13 mouse cellular contexts compared by ENCODE assay signal in the genomic region with DNA sequence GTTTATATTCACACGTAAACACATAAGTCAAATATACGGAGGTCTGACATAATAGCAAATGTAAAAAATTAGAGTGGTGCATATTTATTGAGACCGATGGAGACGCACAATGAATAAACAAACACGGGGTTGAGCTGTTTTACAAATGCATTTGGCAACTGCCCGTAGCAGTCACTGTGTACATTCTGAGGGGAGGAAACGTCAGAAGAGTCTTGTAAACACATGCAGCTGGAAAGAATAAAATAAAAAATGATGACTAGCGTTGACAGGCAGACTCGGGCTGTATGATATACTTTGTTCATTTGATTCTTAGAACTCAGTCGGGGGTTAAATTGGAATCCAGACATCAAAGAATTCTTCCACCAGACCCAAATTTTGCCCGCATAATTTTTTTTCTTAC. TPM values are rescaled to one million over a fixed set of nuclear protein-coding genes. Genes with fewer than 3 reads are reported as not detected.
A peak's percentile ranks its signal among the peaks of the same experiment; 100 is the strongest.
DNase-seq lines count a peak whose midpoint lies in the region; ATAC-seq lines count a peak whose summit lies in the region.
"Had no signal": no experiment of that assay in that cellular context is flagged by ENCODE, and none has a peak within 500 bp of the region (broad histone marks: within the 10 kb centered on the region; RNA-seq: fewer than 3 reads in every experiment).

No protein-coding gene starts in this region.

- no peak for ATAC-seq in hindbrain, embryonic 14.5 days (ENCODE audit: low FRiP score)
- no peak for ATAC-seq in midbrain, embryonic 13.5 days
- ATAC-seq in midbrain, embryonic 11.5 days (ENCODE audit: low FRiP score), result no peak
- no peak for ATAC-seq in midbrain, embryonic 14.5 days (ENCODE audit: low FRiP score, low TSS enrichment)

- WGBS in hindbrain, embryonic 14.5 days, result 54% methylated on average over 11 of the region's 11 CpGs
- WGBS in hindbrain, embryonic 10.5 days, result 72% methylated on average over 11 of the region's 11 CpGs
- WGBS in midbrain, embryonic 13.5 days, result 55% methylated on average over 11 of the region's 11 CpGs
- WGBS in midbrain, embryonic 11.5 days, result 72% methylated on average over 11 of the region's 11 CpGs
- WGBS in midbrain, embryonic 14.5 days, result 53% methylated on average over 11 of the region's 11 CpGs
- WGBS in heart, embryonic 10.5 days, result 78% methylated on average over 11 of the region's 11 CpGs

- peaks cover 22% of the 10 kb centered on the region; the same call in 1 of the 2 replicates for H3K4me1 ChIP-seq in hindbrain, embryonic 14.5 days (replicated peaks; ENCODE audit: control insufficient read depth, insufficient read depth, low read length)
- peaks cover 6% of the 10 kb centered on the region for H3K4me1 ChIP-seq in hindbrain, embryonic 10.5 days (replicated peaks)
- H3K4me1 ChIP-seq in midbrain, embryonic 13.5 days (replicated peaks), result peaks cover 37% of the 10 kb centered on the region
- H3K4me1 ChIP-seq in midbrain, embryonic 11.5 days (ENCODE audit: control insufficient read depth, insufficient read depth, low read length), result peaks cover 7% of the 10 kb centered on the region; the same call in 1 of the 2 replicates
- peaks cover 15% of the 10 kb centered on the region for H3K4me1 ChIP-seq in midbrain, embryonic 14.5 days (ENCODE audit: control insufficient read depth, insufficient read depth, low read length)
- H3K4me1 ChIP-seq in heart, embryonic 10.5 days, result 0 out of 2 replicates have a peak, but pooled peaks cover 3% of the 10 kb centered on the region
- H3K4me1 ChIP-seq: heart, embryonic 12.5 days had no signal

- no peaks in the 10 kb centered on the region for H3K9me3 ChIP-seq in hindbrain, embryonic 14.5 days (ENCODE audit: control insufficient read depth, low read length)
- no peaks in the 10 kb centered on the region for H3K9me3 ChIP-seq in hindbrain, embryonic 10.5 days
- H3K9me3 ChIP-seq in midbrain, embryonic 13.5 days, result no peaks in the 10 kb centered on the region
- no peaks in the 10 kb centered on the region for H3K9me3 ChIP-seq in midbrain, embryonic 11.5 days (ENCODE audit: control insufficient read depth, low read length)
- no peaks in the 10 kb centered on the region for H3K9me3 ChIP-seq in midbrain, embryonic 14.5 days (ENCODE audit: control insufficient read depth, low read length)
- no peaks in the 10 kb centered on the region for H3K9me3 ChIP-seq in heart, embryonic 10.5 days
- H3K9me3 ChIP-seq: heart, embryonic 12.5 days; hindbrain, embryonic 15.5 days had no signal

- H3K36me3 ChIP-seq in hindbrain, embryonic 14.5 days (replicated peaks; ENCODE audit: control insufficient read depth, insufficient read depth), result no peaks in the 10 kb centered on the region
- H3K36me3 ChIP-seq in hindbrain, embryonic 10.5 days, result no peaks in the 10 kb centered on the region
- H3K36me3 ChIP-seq in midbrain, embryonic 13.5 days, result no peaks in the 10 kb centered on the region
- no peaks in the 10 kb centered on the region for H3K36me3 ChIP-seq in midbrain, embryonic 11.5 days (ENCODE audit: control insufficient read depth, insufficient read depth, low read length)
- H3K36me3 ChIP-seq in midbrain, embryonic 14.5 days (ENCODE audit: control insufficient read depth, insufficient read depth, low read length), result no peaks in the 10 kb centered on the region
- no peaks in the 10 kb centered on the region for H3K36me3 ChIP-seq in heart, embryonic 10.5 days
- H3K36me3 ChIP-seq: G1E; heart, embryonic 12.5 days; hindbrain, embryonic 15.5 days had no signal

- no peak for DNase-seq in hindbrain, embryonic 14.5 days (ENCODE audit: low spot score)
- no peak for DNase-seq in hindbrain, embryonic 10.5 days (ENCODE audit: low spot score)
- no peak for DNase-seq in midbrain, embryonic 11.5 days (ENCODE audit: low spot score, missing footprints)
- DNase-seq in midbrain, embryonic 14.5 days, result peak; percentile 53
- no peak for DNase-seq in heart, embryonic 10.5 days (ENCODE audit: low spot score)
- no peak for DNase-seq in left cerebral cortex, adult 18-20 months (ENCODE audit: low spot score in 2 of 2)
- DNase-seq: cerebellum, adult 11 months; gastrocnemius, adult 2 months had no signal

- H3K27me3 ChIP-seq in hindbrain, embryonic 14.5 days (ENCODE audit: control insufficient read depth, insufficient read depth, low read length), result no peaks in the 10 kb centered on the region; the same call in 1 of the 2 replicates
- H3K27me3 ChIP-seq in hindbrain, embryonic 10.5 days (ENCODE audit: insufficient read depth, poor library complexity, severe bottlenecking), result no peaks in the 10 kb centered on the region
- no peaks in the 10 kb centered on the region for H3K27me3 ChIP-seq in midbrain, embryonic 13.5 days
- H3K27me3 ChIP-seq in midbrain, embryonic 11.5 days (ENCODE audit: control insufficient read depth, insufficient read depth, low read length), result no peaks in the 10 kb centered on the region
- H3K27me3 ChIP-seq in midbrain, embryonic 14.5 days (ENCODE audit: control insufficient read depth, insufficient read depth, low read length), result no peaks in the 10 kb centered on the region
- H3K27me3 ChIP-seq in heart, embryonic 10.5 days (ENCODE audit: insufficient read depth, poor library complexity, severe bottlenecking), result no peaks in the 10 kb centered on the region
- H3K27me3 ChIP-seq: heart, embryonic 12.5 days; hindbrain, embryonic 15.5 days had no signal

- H3K9ac ChIP-seq in hindbrain, embryonic 14.5 days, result peak overlapping the region; percentile 35; the same call in 1 of the 2 replicates
- H3K9ac ChIP-seq in midbrain, embryonic 13.5 days (replicated peaks), result 0 out of 2 replicates have a peak overlapping the region, but pooled peaks have one; percentile 10
- H3K9ac ChIP-seq in midbrain, embryonic 11.5 days (ENCODE audit: low read length), result no peak overlapping the region
- H3K9ac ChIP-seq in midbrain, embryonic 14.5 days (replicated peaks; ENCODE audit: low read length), result no peak overlapping the region
- H3K9ac ChIP-seq: heart, embryonic 12.5 days; hindbrain, embryonic 15.5 days; liver, embryonic 14.5 days had no signal

- peak overlapping the region; percentile 72 for H3K27ac ChIP-seq in hindbrain, embryonic 14.5 days
- no peak overlapping the region for H3K27ac ChIP-seq in hindbrain, embryonic 10.5 days
- peak overlapping the region; percentile 67 for H3K27ac ChIP-seq in midbrain, embryonic 13.5 days
- H3K27ac ChIP-seq in midbrain, embryonic 11.5 days (ENCODE audit: low read depth, low read length), result no peak overlapping the region
- peak overlapping the region; percentile 70 for H3K27ac ChIP-seq in midbrain, embryonic 14.5 days (replicated peaks; ENCODE audit: low read depth, low read length)
- H3K27ac ChIP-seq in heart, embryonic 10.5 days, result no peak overlapping the region
- H3K27ac ChIP-seq: gastrocnemius, adult 2 months; liver, embryonic 14.5 days had no signal

- no peak overlapping the region for H3K4me3 ChIP-seq in hindbrain, embryonic 14.5 days (replicated peaks; ENCODE audit: low read length)
- no peak overlapping the region for H3K4me3 ChIP-seq in hindbrain, embryonic 10.5 days
- H3K4me3 ChIP-seq in midbrain, embryonic 13.5 days (replicated peaks), result no peak overlapping the region
- no peak overlapping the region for H3K4me3 ChIP-seq in midbrain, embryonic 11.5 days (ENCODE audit: low read depth, low read length)
- no peak overlapping the region for H3K4me3 ChIP-seq in midbrain, embryonic 14.5 days (replicated peaks; ENCODE audit: low read depth, low read length)
- H3K4me3 ChIP-seq in heart, embryonic 10.5 days, result no peak overlapping the region
- H3K4me3 ChIP-seq: gastrocnemius, adult 2 months; heart, embryonic 12.5 days; hindbrain, embryonic 15.5 days had no signal

- H3K4me2 ChIP-seq in hindbrain, embryonic 14.5 days (replicated peaks), result no peak overlapping the region
- H3K4me2 ChIP-seq in midbrain, embryonic 13.5 days (replicated peaks), result no peak overlapping the region
- no peak overlapping the region for H3K4me2 ChIP-seq in midbrain, embryonic 11.5 days
- H3K4me2 ChIP-seq in midbrain, embryonic 14.5 days (ENCODE audit: low read length), result peak overlapping the region; percentile 19; the same call in 1 of the 2 replicates
- H3K4me2 ChIP-seq: heart, embryonic 12.5 days; hindbrain, embryonic 15.5 days had no signal

RNA-seq across cellular contexts. Expression of a gene that starts 18.0 kb away (rescaled TPM):
- 30.2 and 34.7 TPM in 2 replicates for polyA plus RNA-seq in hindbrain, embryonic 14.5 days (2014; fragmentation: Nextera tagmentation; extraction: Ambion mirVana)
- 12.9 and 22.0 TPM in 2 replicates for polyA plus RNA-seq in hindbrain, embryonic 10.5 days (2016; fragmentation: Nextera tagmentation; extraction: Ambion mirVana)
- 65.9 and 68.0 TPM in 2 replicates for polyA plus RNA-seq in midbrain, embryonic 13.5 days (2015; fragmentation: Nextera tagmentation; extraction: Ambion mirVana)
- 23.4 and 26.8 TPM in 2 replicates for polyA plus RNA-seq in midbrain, embryonic 11.5 days (2014; fragmentation: Nextera tagmentation; extraction: Ambion mirVana)
- polyA plus RNA-seq in midbrain, embryonic 14.5 days (2014; fragmentation: Nextera tagmentation; extraction: Ambion mirVana), result 56.8 and 68.4 TPM in 2 replicates
- polyA plus RNA-seq in heart, embryonic 10.5 days (2016; fragmentation: Nextera tagmentation; extraction: Ambion mirVana), result 7.0 and 9.7 TPM in 2 replicates
- 1 to 10 TPM; 4.2 to 5.5 TPM for total RNA-seq in left cerebral cortex, adult 18-20 months (2021)
- polyA plus RNA-seq: G1E had no signal

Comparison
In these comparisons a context has a peak if more than half of its experiments do, and no peak if none do; other contexts are left out.
1. H3K27ac ChIP-seq: peak in hindbrain, embryonic 14.5 days (single experiment), midbrain, embryonic 13.5 days (single experiment) and midbrain, embryonic 14.5 days (single experiment); none in hindbrain, embryonic 10.5 days (single experiment), midbrain, embryonic 11.5 days (single experiment) and heart, embryonic 10.5 days (single experiment).
2. H3K9ac ChIP-seq: peak in hindbrain, embryonic 14.5 days (single experiment) and midbrain, embryonic 13.5 days (single experiment); none in midbrain, embryonic 11.5 days (single experiment) and midbrain, embryonic 14.5 days (single experiment).